Mouse (Mus musculus) megakaryocyte progenitor cell, adult 5-6 weeks (primary cell): ENCODE results near the gene Mxra8. TPM values are rescaled to one million over a fixed set of nuclear protein-coding genes. Genes with fewer than 3 reads are reported as not detected.

ENCODE experiments used
- ATAC-seq: replicated peaks from 2 replicates; pipeline ENCODE4 v1.8.0; 2016; ENCODE audit warnings: mild to moderate bottlenecking, moderate TSS enrichment, inconsistent platforms; ENCODE audit not compliant: poor library complexity
- total RNA-seq, 2 experiments: library from RNA; stranded (forward) in 1 of 2; stranded (reverse) in 1 of 2; fragments of 157-497, 149-512 nt in 1 of 2; fragments of 200-1000 nt in 1 of 2; gene quantifications; 2 replicates each; pipeline versions ENCODE4 v1.2.3 to v1.2.4; 2015 to 2017

The Mxra8 gene
- not detected in 2 replicates for total RNA-seq (2015)
- not detected in 2 replicates for total RNA-seq (2017)

GRCm38 (mm10) chr4:155839483-155839910, at the start of gene Mxra8:
Gene Mxra8, plus strand, starts transcription at chr4:155839680.
- no peak for ATAC-seq

DNA sequence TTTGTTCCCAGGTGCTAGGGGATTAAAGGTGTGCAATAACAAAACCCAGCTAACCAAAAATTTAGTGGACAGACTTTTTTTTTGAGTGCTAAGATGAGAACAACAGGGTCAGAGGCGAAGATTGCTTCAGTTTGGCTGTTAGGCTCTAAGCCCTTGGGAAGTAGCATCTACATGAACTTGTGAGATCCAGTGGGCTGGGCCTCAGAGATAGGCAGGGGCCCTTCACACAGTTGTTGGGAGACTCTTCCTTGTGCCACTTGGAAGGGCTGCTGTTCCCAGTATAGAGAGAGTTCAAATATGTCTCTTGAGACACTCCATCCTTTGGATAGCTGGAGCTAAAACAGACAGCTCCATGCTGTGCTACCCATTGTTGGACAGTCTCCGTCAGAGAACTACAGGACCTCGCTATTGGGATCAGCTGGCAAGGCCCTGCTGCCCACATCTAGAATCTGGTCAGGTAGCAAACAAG, 49.4 kb upstream of the Mxra8 start, which contains the start of gene Ankrd65:
Ankrd65 (plus strand) TSS at position 419 of the 469 bp plus-strand sequence.
- no peak for ATAC-seq

DNA sequence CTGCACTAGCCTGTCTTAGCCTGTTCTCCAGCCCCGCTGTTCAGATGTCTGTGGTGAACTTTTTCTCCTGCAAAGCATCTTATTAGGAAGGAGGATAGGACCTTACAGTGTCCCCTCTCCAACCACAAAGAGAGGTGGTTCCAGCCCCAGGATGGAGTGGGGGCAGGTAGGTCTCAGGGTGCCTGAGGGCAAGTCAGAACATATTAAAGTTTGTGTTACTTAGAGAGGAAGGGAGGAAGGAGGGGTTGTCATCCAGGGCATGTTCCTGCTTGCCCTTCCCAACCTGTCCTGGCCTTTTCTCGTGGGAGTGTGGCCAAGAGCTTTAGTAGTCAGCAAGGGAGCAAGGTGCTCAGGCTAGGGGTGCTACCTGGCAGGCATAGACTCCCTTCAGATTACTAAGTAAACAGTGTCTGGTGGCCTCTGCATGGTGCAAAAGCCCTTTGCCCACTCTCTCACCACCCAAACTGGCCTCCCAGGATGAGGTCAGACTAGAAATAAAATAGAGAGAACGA, 48.8 kb upstream of the Mxra8 start:
- no peak for ATAC-seq

DNA sequence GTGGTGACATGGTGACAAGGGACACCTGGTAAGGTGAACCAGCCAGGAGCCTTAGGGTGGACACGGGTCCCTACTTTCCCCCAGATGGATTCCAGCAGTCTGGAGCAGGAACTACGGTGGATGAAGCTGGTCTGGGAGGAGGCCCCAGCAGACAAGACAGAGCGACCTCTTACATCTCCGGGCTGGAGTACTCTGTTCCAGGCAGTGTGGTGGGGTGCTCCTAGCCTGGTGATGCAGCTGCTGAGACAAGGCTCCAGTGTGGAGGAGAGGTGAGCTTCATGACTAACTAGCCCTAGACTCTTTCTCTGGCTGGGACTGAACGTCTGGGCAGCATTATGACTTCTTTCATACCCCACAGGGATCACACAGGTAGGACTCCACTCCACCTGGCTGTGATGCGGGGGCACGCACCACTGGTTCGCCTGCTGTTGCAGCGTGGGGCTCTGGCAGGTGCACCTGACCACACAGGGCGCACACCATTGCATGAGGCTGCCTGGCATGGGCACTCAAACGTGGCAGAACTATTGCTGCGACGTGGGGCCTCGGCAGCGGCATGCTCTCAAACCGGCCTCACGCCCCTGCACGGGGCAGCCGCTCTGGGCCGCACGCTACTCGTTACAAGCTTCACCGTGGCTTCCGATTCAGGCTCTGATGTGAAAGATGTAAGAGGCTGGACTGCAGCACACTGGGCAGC, 48.1 kb upstream of the Mxra8 start:
- no peak for ATAC-seq

- ATAC-seq = no peak
Measured at GRCm38 (mm10) chr4:155793730-155794129, 45.8 kb upstream of the Mxra8 start.

- ATAC-seq = no peak
Measured at GRCm38 (mm10) chr4:155802075-155802474, 37.4 kb upstream of the Mxra8 start.

DNA sequence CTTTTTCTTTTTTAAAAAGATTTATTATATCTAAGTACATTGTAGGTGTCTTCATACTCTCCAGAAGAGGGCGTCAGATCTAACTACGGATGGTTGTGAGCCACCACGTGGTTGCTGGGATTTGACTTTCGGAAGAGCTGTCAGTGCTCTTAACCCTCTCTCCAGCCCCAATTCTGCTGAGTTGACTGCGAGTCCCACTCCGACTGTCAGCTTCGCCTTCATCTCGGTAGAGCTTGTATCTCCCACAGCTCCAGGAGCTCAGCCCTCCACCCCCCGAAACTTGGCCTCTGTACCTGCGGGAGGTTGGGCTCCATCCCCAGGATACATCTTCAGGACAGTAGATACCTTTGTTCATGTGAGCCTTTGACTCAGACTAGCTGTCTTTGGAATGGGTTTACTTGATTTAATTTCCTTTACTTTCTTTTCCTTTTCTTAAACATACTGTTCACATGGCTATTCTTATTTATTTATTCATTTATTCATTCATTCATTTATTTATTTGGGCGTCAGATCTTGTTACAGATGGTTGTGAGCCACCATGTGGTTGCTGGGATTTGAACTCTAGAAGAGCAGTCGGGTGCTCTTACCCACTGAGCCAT, 36.6 kb upstream of the Mxra8 start, which contains the start of gene Mrpl20:
Mrpl20 (plus strand) TSS at position 138 of the 599 bp plus-strand sequence.
- ATAC-seq = peak; percentile 65

- peak; percentile 97 for ATAC-seq
Measured at GRCm38 (mm10) chr4:155803340-155804041, 36.0 kb upstream of the Mxra8 start.

- no peak for ATAC-seq
Measured at GRCm38 (mm10) chr4:155807841-155808240, 31.6 kb upstream of the Mxra8 start.

DNA sequence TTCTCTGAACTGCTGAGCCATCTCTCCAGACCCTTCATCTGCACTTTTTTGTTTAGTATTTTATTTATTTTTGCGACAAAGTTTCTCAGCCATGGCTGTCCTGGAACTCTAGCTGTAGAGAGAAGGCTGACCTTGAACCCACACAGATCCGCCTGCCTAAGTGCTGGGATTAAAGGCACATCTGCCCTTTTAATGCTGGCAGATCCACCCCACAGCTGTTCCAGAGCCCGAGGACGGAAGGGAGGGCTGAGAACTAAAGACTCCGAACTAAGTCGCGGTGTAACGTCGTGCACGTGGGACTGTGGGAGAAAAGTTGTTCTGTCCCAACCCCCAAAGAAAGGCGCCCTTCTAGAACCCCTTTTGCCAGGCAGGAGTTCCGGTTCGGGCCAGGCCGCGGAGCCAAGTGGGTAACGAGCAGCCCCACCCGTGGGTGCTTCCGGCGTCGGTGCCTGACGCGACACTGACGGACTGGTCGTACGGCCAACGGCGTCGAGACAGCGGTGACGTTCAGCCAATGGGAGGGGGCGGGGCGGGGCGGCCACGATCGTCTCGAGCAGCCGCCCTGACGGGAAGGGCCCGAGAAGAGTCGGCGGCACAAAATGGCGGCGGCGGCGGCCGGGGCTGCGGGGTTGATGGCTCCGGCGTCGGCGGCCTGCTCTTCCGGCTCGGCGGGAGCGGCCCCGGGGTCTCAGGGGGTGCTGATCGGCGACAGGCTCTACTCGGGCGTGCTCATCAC, 27.4 kb upstream of the Mxra8 start, which contains the start of gene Ccnl2:
Ccnl2 (plus strand) TSS at position 561 of the 736 bp plus-strand sequence.
- peak; percentile 99 for ATAC-seq

GRCm38 (mm10) chr4:155812665-155813181, 26.8 kb upstream of the Mxra8 start:
- peak; percentile 25 for ATAC-seq

GRCm38 (mm10) chr4:155817533-155817932, 21.9 kb upstream of the Mxra8 start:
- no peak for ATAC-seq

DNA sequence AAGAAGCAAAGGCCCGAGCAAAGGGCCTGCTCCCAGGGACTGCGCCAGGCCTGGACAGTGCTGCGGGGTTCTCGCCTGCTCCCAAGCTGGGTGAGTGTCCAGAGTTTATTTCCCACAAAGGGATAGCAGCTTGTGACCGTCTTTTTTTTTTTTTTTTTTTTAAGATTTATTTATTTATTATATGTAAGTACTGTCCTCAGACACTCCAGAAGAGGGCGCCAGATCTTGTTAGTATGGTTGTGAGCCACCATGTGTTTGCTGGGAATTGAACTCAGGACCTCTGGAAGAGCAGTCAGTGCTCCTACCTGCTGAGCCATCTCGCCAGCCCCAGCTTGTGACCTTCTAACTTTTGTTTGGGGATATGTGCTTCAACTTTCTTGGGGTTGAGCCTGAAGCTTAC, 18.5 kb upstream of the Mxra8 start:
- ATAC-seq = no peak

- no peak for ATAC-seq
Measured at GRCm38 (mm10) chr4:155823443-155823842, 16.0 kb upstream of the Mxra8 start.

- ATAC-seq = no peak
Measured at GRCm38 (mm10) chr4:155829866-155830265, 9.6 kb upstream of the Mxra8 start.

- ATAC-seq = no peak
Measured at GRCm38 (mm10) chr4:155830596-155830995, 8.9 kb upstream of the Mxra8 start.

GRCm38 (mm10) chr4:155831205-155831766, 8.2 kb upstream of the Mxra8 start, which contains the start of gene Aurkaip1:
Gene Aurkaip1, plus strand, starts transcription at chr4:155831272.
- ATAC-seq = peak; percentile 85

DNA sequence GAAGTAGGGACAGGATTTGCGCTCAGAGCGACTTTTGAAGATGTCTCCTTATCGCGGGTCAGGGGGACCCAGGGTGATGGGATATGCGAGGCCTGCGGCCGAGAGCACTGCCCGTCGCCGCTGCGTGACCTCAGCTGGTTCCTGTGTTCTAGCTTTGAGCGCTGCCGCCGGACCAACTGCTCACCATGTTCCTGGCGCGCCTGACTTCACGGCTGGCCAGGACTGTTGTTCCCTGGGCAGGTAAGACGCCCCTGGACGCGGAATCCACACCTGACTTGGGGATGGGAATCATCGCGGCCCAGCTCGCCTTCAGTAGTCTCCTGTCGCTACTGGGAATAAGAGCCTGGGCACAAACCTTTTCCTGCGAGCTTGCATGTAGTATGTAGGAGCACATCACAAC, 7.6 kb upstream of the Mxra8 start:
- ATAC-seq = no peak; the same call in 1 of the 2 replicates

DNA sequence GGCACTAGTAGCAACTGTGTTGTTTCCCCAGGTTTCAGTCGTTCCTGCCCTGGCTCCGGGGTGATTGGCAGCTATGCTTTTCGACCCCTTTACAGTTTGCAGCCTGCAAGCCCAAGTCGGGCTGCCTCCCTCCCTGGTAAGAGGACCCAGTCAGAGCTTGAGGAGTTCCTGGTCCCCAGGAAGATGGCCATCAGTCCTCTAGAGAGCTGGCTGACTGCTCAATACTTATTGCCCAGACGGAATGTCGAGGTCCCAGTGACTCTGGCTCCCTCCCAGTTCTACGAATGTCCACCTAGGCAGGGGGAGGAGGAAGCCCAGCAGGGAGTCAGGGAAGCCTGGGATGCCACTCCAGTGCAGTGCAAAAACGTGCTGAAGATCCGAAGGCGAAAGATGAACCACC, 7.2 kb upstream of the Mxra8 start:
- no peak for ATAC-seq

DNA sequence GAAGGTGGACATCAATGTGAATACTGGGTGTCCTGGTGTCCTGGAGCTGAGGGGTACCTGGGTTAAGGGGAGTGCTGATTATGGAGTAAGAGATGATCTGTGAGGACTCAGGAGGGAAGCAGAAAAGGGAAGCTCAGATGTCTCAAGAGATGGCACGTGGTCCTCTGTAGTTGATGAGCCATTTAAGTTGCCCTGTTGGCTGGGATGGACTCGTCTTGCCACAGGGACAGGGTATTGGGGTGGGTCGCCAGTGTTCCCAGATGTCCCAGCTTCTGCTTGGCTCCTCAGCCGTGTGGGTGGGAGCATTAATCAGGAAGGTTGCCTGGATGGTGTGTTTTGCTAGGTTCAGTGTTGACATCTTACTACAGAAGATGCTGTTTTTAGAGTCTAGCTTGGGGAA, 6.2 kb upstream of the Mxra8 start:
- no peak for ATAC-seq
